Mouse (Mus musculus) spleen, postnatal 10 days (tissue): Measurements from ENCODE around the gene Dok4.

Source experiments
- DNase-seq, 2 experiments: peaks; one replicate each; pipeline ENCODE4 v3.0.0; 2021 to 2022; ENCODE audit warnings: low spot score in 2 of 2

The Dok4 gene

GRCm38 (mm10) chr8:94876197-94876730 lies at the start of gene Dok4:
Gene Dok4 (minus strand): TSS chr8:94876330.
- DNase-seq, result peak; percentile 97 to 98

- no peak for DNase-seq
Observed at GRCm38 (mm10) chr8:94923405-94923804, 47.3 kb upstream of the Dok4 start, which contains the start of gene Adgrg5. Gene Adgrg5 (plus strand): TSS chr8:94923694.

GRCm38 (mm10) chr8:94922602-94923001 lies 46.5 kb upstream of the Dok4 start:
- no peak for DNase-seq

- no peak for DNase-seq
Observed at GRCm38 (mm10) chr8:94922176-94922575, 46.0 kb upstream of the Dok4 start.

- DNase-seq, result no peak
Observed at GRCm38 (mm10) chr8:94919256-94919655, 43.1 kb upstream of the Dok4 start.

- no peak for DNase-seq
Observed at GRCm38 (mm10) chr8:94917851-94918495, 41.8 kb upstream of the Dok4 start, which contains the start of gene Ccdc102a. Gene Ccdc102a (minus strand): TSS chr8:94918098.

GRCm38 (mm10) chr8:94917352-94917751 lies 41.2 kb upstream of the Dok4 start:
- DNase-seq, result peak; percentile 54 to 87

GRCm38 (mm10) chr8:94916960-94917324 lies 40.8 kb upstream of the Dok4 start:
- no peak for DNase-seq

- DNase-seq, result no peak
Observed at GRCm38 (mm10) chr8:94916311-94916959, 40.3 kb upstream of the Dok4 start.

GRCm38 (mm10) chr8:94914701-94915101 lies 38.6 kb upstream of the Dok4 start:
- no peak for DNase-seq

GRCm38 (mm10) chr8:94914256-94914655 lies 38.1 kb upstream of the Dok4 start:
- no peak for DNase-seq

- DNase-seq, result peak in 1 of 2 experiments; percentile 68
Observed at GRCm38 (mm10) chr8:94913061-94913660, 37.0 kb upstream of the Dok4 start.

GRCm38 (mm10) chr8:94908847-94909246 lies 32.7 kb upstream of the Dok4 start:
- peak; percentile 86 to 92 for DNase-seq

- no peak for DNase-seq
Observed at GRCm38 (mm10) chr8:94907591-94908300, 31.6 kb upstream of the Dok4 start.

GRCm38 (mm10) chr8:94904450-94905175 lies 28.5 kb upstream of the Dok4 start:
- DNase-seq, result peak in 1 of 2 experiments; percentile 70

- DNase-seq, result no peak
Observed at GRCm38 (mm10) chr8:94903709-94904108, 27.6 kb upstream of the Dok4 start.

- no peak for DNase-seq
Observed at GRCm38 (mm10) chr8:94901031-94901430, 24.9 kb upstream of the Dok4 start.

GRCm38 (mm10) chr8:94900617-94901016 lies 24.5 kb upstream of the Dok4 start:
- no peak for DNase-seq

- peak; percentile 81 to 90 for DNase-seq
Observed at GRCm38 (mm10) chr8:94899262-94899661, 23.1 kb upstream of the Dok4 start.

- DNase-seq, result no peak
Observed at GRCm38 (mm10) chr8:94892917-94893316, 16.8 kb upstream of the Dok4 start.

- DNase-seq, result no peak
Observed at GRCm38 (mm10) chr8:94888383-94889036, 12.4 kb upstream of the Dok4 start.
